Mouse (Mus musculus) CH12.LX (cell line): ENCODE results near the gene Ism2.

ENCODE experiments used
- CTCF ChIP-seq, 2 experiments: IDR thresholded peaks in 1 of 2; conservative IDR thresholded peaks in 1 of 2; 2 replicates each; pipeline ENCODE4 v1.5.1; 2011 to 2012; ENCODE audit warnings: low read depth in 2 of 2, low read length in 2 of 2, improper control_type of control experiment in 1 of 2, inconsistent platforms in 1 of 2, mild to moderate bottlenecking in 1 of 2, moderate library complexity in 1 of 2
- ZKSCAN1 ChIP-seq: IDR thresholded peaks from 2 replicates; pipeline ENCODE4 v1.6.1; 2012; ENCODE audit warnings: low read depth, inconsistent platforms, low read length, improper control_type of control experiment, borderline replicate concordance

DNA sequence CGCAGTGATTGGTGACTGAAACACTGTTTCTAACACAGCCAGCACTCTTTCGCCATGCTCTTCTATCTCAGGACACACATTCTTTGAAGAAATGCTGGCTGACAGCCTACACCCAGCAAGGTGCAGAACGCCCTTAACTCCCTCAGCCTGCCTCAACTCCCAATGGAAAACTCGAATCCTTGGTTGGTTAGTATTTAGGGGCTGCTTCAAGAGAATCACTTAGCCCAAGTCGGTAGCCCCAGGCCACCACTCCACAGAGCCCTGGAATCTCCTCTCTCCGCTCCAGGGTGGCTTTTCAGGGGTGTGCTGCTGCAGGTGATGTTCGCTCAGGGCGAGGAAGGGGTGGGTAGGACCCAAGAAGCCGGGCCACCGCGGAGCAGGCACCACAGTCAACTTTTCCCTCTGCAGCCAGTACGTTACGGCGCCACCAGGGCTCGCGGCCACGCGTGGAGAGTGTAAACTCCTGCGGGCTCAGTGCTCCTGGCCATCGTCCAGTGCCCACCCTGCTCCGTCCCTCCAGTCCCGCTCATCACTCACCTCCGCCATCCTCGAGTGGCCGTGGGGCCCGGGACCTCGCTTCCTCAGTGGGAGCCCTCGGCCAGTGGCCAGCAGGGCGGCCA lies 358 bp downstream of the Ism2 start:
- TF ChIP-seq CTCF (conservative IDR thresholded peaks at IDR 0.05 in 1 of 2, IDR thresholded peaks at IDR 0.05 in 1 of 2; ENCODE audit: low read depth in 2 of 2, low read length in 2 of 2) (no peak), ZKSCAN1 (no peak)
